Mouse (Mus musculus) hindbrain, embryonic 15.5 days (tissue): Measurements from ENCODE around the gene Fam177a. TPM values are rescaled to one million over a fixed set of nuclear protein-coding genes. Genes with fewer than 3 reads are reported as not detected.
A peak's percentile ranks its signal among the peaks of the same experiment; 100 is the strongest.
"Not testable (repeated sequence)": the region's sequence is repeated elsewhere in the genome, so short reads cannot be mapped to it uniquely, and the experiment has no call there.

Experiments used
- ATAC-seq: fragments of 200-750 bp; cut with Nextera tagmentation; 2 replicates; pipeline ENCODE4 v1.8.0; 2017; ENCODE audit warnings: low read depth, moderate number of reproducible peaks, moderate TSS enrichment; ENCODE audit not compliant: low FRiP score
- H3K27ac ChIP-seq: fragments of 300-500 bp; sonication (generic); replicated peaks from 2 replicates; pipeline ENCODE4 v1.5.1; 2015; ENCODE audit warnings: mild to moderate bottlenecking, inconsistent platforms
- H3K27me3 ChIP-seq: fragments of 300-500 bp; sonication (generic); 2 replicates; pipeline ENCODE4 v1.6.1; 2015; ENCODE audit warnings: control low read depth, inconsistent platforms
- H3K36me3 ChIP-seq: fragments of 300-500 bp; sonication (generic); 2 replicates; pipeline ENCODE4 v1.6.1; 2015; ENCODE audit warnings: control low read depth, inconsistent platforms
- H3K4me1 ChIP-seq: fragments of 300-500 bp; sonication (generic); replicated peaks from 2 replicates; pipeline ENCODE4 v1.6.1; 2015; ENCODE audit warnings: control low read depth, inconsistent platforms
- H3K4me2 ChIP-seq: fragments of 300-500 bp; sonication (generic); 2 replicates; pipeline ENCODE4 v1.6.1; 2015; ENCODE audit warnings: moderate library complexity, mild to moderate bottlenecking, inconsistent platforms
- H3K4me3 ChIP-seq: fragments of 300-500 bp; sonication (generic); 2 replicates; pipeline ENCODE4 v1.5.1; 2015; ENCODE audit warnings: mild to moderate bottlenecking, inconsistent platforms
- H3K9ac ChIP-seq: fragments of 300-500 bp; sonication (generic); 2 replicates; pipeline ENCODE4 v1.6.1; 2015; ENCODE audit warnings: inconsistent platforms
- H3K9me3 ChIP-seq: fragments of 300-500 bp; sonication (generic); 2 replicates; pipeline ENCODE4 v1.6.1; 2016; ENCODE audit warnings: control low read depth, inconsistent platforms
- WGBS: fragments of 180-500 bp; shearing (Covaris S2); methylation state at CpG from one replicate; pipeline ENCODE4 v1.1.7; 2015; 5-methylcytosine and 5-hydroxymethylcytosine counted together
- polyA plus RNA-seq: library from polyadenylated mRNA; unstranded; fragments of >200 nt; fragmentation: Nextera tagmentation; extraction: Ambion mirVana; gene quantifications from 2 replicates; pipeline ENCODE4 v1.2.1, GENCODE M21; 2015

Fam177a gene
- polyA plus RNA-seq: 69.0 and 71.0 TPM in 2 replicates

DNA sequence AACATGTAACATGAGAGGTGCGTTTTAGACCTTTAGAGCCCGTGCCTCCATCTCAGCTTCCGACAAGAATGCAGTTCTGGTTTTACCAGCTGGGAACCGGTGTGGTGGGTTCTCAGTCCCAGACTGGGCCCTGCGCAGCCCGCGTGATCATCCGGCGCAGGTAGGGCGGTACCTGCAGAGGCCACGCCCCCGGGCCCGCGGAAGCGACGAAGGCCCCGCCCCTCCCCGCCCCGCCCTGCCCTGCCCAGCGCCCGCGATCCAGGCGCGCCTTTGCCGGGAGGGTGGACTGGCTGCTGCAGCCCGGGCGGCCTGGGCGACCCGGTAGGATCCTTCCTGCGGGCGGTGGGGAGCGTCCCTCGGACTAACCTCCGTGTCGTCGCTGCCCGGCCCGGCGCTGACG, at the start of gene Fam177a:
Gene Fam177a (plus strand): TSS at position 228 of the 400 bp plus-strand sequence.
- not testable (repeated sequence) for H3K4me2 ChIP-seq, H3K4me3 ChIP-seq, H3K27me3 ChIP-seq, H3K4me1 ChIP-seq, H3K9ac ChIP-seq, H3K36me3 ChIP-seq, H3K9me3 ChIP-seq, H3K27ac ChIP-seq
- WGBS: no CpG with 5 or more reads among the region's 40 CpGs
- peak; percentile 98 for ATAC-seq

DNA sequence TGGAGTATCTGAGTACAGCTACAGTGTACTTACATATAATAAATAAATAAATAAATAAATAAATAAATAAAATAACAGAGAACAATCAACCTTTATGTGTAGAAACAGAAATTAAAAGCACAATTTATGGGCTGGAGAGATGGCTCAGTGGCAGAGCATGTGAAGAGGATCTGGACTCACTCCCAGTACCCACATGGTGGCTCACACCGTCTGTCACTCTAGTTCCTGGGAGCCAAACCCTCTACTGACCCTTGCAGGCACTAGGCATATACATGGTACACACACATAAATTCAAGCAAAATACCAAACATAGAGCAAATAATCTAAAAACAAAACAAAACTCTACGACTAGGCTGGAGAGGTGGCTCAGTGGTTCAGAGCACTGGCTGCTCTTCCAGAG, 49.0 kb upstream of the Fam177a start:
- H3K4me3 ChIP-seq: no peak overlapping the region
- H3K4me1 ChIP-seq: peaks cover 13% of the 10 kb centered on the region
- WGBS: 93% methylated on average over 2 of the region's 2 CpGs
- no peaks in the 10 kb centered on the region for H3K27me3 ChIP-seq
- no peak overlapping the region for H3K4me2 ChIP-seq
- H3K36me3 ChIP-seq: no peaks in the 10 kb centered on the region
- no peak overlapping the region for H3K27ac ChIP-seq
- no peak for ATAC-seq
- no peaks in the 10 kb centered on the region for H3K9me3 ChIP-seq
- H3K9ac ChIP-seq: no peak overlapping the region

- H3K9ac ChIP-seq, ATAC-seq, H3K27me3 ChIP-seq, H3K4me3 ChIP-seq, H3K27ac ChIP-seq, H3K9me3 ChIP-seq, H3K36me3 ChIP-seq: not testable (repeated sequence)
- WGBS: 56% methylated on average over 2 of the region's 2 CpGs
- H3K4me2 ChIP-seq: 0 out of 2 replicates have a peak overlapping the region, but pooled peaks have one; percentile 64
- peaks cover 13% of the 10 kb centered on the region for H3K4me1 ChIP-seq
Observed at GRCm38 (mm10) chr12:55078706-55079105, 45.6 kb upstream of the Fam177a start.

- WGBS: under 1% methylated on average over 60 of the region's 60 CpGs
- peak within 1 kb of the TSS; percentile 90 for H3K27ac ChIP-seq
- H3K9ac ChIP-seq: peak within 1 kb of the TSS; percentile 80
- H3K27me3 ChIP-seq, H3K36me3 ChIP-seq, H3K9me3 ChIP-seq: not testable (repeated sequence)
- ATAC-seq: peak; percentile 99
- peak within 1 kb of the TSS; percentile 64 for H3K4me2 ChIP-seq
- peaks cover 13% of the 10 kb centered on the region for H3K4me1 ChIP-seq
- peak within 1 kb of the TSS; percentile 85 for H3K4me3 ChIP-seq
Observed at GRCm38 (mm10) chr12:55079726-55080600, 44.3 kb upstream of the Fam177a start, which contains the start of the genes 2700097O09Rik and Srp54a. Gene 2700097O09Rik (minus strand): TSS chr12:55080110. Gene Srp54a (plus strand): TSS chr12:55080262.

GRCm38 (mm10) chr12:55080601-55080942, 43.7 kb upstream of the Fam177a start:
- H3K27ac ChIP-seq: peak overlapping the region; percentile 90
- H3K4me2 ChIP-seq: peak overlapping the region; percentile 56
- H3K4me1 ChIP-seq: peaks cover 13% of the 10 kb centered on the region
- not testable (repeated sequence) for H3K9me3 ChIP-seq, H3K36me3 ChIP-seq, H3K27me3 ChIP-seq
- 0% methylated on average over 25 of the region's 25 CpGs for WGBS
- peak; percentile 72; the same call in 1 of the 2 replicates for ATAC-seq
- peak overlapping the region; percentile 80 for H3K9ac ChIP-seq
- H3K4me3 ChIP-seq: peak overlapping the region; percentile 85

DNA sequence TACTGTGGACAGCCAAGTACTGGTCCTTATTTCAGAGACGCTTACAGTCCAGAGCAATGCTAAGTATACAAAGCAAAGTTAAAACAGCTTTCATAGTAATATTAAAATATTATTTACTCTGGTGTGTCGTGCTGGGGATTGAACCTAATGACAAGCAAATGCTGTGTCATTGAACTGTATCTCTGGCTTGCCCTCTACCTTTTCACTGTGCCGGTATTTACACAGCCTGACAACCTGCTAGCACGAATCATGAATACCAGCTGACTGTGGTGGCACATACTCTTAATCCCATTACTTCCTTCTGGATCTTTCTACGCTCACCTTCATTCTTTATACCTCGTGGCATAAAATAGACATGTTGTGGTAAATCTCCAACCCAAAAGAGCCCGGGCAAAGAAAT, 32.1 kb upstream of the Fam177a start:
- ATAC-seq: not testable (repeated sequence)

GRCm38 (mm10) chr12:55112616-55113015, 11.7 kb upstream of the Fam177a start:
- H3K4me3 ChIP-seq, H3K9me3 ChIP-seq, H3K27ac ChIP-seq, H3K27me3 ChIP-seq, H3K36me3 ChIP-seq, H3K4me2 ChIP-seq, H3K4me1 ChIP-seq, ATAC-seq, H3K9ac ChIP-seq: not testable (repeated sequence)
- no CpG with 5 or more reads among the region's 7 CpGs for WGBS

More for the DNA sequence above, 32.1 kb upstream of the Fam177a start:
- H3K27ac ChIP-seq, H3K4me3 ChIP-seq, H3K36me3 ChIP-seq, H3K9ac ChIP-seq, H3K9me3 ChIP-seq, H3K27me3 ChIP-seq, H3K4me1 ChIP-seq, H3K4me2 ChIP-seq: not testable (repeated sequence)
- 88% methylated on average over 1 of the region's 7 CpGs for WGBS

GRCm38 (mm10) chr12:55124731-55125130, 462 bp downstream of the Fam177a start:
- not testable (repeated sequence) for H3K9me3 ChIP-seq, H3K9ac ChIP-seq, H3K4me2 ChIP-seq, H3K4me1 ChIP-seq, H3K4me3 ChIP-seq, H3K36me3 ChIP-seq, H3K27me3 ChIP-seq, H3K27ac ChIP-seq
- no CpG with 5 or more reads among the region's 18 CpGs for WGBS
- peak; percentile 50 for ATAC-seq

GRCm38 (mm10) chr12:55135540-55135939, 11.3 kb downstream of the Fam177a start:
- not testable (repeated sequence) for ATAC-seq, H3K27ac ChIP-seq, H3K4me3 ChIP-seq, H3K27me3 ChIP-seq, H3K9me3 ChIP-seq, H3K9ac ChIP-seq, H3K36me3 ChIP-seq, H3K4me1 ChIP-seq, H3K4me2 ChIP-seq
- no CpG with 5 or more reads among the region's 6 CpGs for WGBS

GRCm38 (mm10) chr12:55137859-55138258, 13.6 kb downstream of the Fam177a start:
- not testable (repeated sequence) for H3K36me3 ChIP-seq, H3K4me3 ChIP-seq, ATAC-seq, H3K4me1 ChIP-seq, H3K4me2 ChIP-seq, H3K27me3 ChIP-seq, H3K9ac ChIP-seq, H3K27ac ChIP-seq, H3K9me3 ChIP-seq
- WGBS: no CpG with 5 or more reads among the region's 6 CpGs

DNA sequence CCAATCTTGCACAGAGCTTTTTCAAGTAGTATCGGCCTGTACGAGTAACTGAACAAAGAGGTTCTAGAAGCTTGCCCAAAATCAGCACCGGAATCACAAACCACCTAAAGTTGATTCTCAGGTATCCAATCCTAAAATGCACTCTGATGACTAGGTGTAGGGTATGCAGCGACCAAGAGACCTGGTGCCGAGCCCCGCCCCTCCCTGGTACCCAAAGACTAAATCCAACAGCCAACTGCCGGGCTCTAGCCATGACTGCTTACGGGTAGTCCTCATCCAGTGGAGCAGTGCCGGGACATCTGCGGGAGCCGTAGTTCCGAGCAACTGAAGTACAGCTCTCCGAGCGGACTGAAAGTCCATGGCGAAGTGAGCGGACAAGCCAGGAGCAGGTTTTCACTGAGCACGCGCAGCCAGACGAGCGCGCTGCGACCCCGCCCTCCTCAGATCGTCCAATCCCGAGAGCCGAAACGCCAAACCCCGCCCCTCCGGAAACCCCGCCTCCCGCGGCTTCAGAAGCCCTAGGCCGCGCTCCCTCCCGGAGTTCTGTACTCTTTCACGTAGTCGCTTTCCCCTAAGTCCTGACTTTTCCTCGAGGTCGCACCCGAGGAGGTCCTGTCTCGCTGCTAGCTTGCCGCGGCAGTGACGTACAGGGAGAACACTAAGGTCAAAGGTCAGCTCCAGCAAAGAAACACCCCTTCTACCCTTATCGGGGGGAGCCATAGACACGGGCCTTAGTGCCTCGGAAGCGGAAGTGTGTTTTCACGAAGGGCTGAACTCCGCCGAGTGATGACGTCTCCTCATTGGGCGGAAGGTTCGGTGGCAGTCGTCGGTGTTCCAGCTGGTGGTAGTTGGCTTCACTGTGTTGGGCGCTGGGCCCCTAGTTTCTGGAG, 30.5 kb downstream of the Fam177a start, which contains the start of gene Srp54b:
Gene Srp54b (plus strand): TSS at position 546 of the 890 bp plus-strand sequence.
- Histone ChIP-seq H3K4me3 (peak within 1 kb of the TSS; percentile 29), H3K4me2 (0 out of 2 replicates have a peak within 1 kb of the TSS, but pooled peaks have one; percentile 21)
- H3K9ac ChIP-seq, H3K36me3 ChIP-seq, H3K27ac ChIP-seq, H3K27me3 ChIP-seq, H3K9me3 ChIP-seq, H3K4me1 ChIP-seq: not testable (repeated sequence)
- no CpG with 5 or more reads among the region's 57 CpGs for WGBS
- ATAC-seq: peak; percentile 99

DNA sequence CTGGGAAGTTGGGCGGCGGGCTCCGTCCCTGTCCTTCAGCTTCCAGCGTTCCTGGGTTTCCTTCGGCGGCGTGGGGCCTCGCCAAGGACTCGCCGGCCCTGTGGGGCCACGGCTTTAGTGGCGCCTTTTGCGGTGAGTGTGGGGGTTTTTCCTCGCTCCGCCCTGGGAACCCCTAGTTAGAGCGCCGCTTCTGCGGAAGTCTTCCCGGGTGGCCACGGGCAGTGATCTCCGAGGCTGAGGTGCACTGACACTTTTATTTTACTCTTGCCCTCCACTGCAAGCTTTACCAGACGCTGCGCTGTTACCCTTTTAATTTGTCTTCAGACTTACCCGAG, 31.1 kb downstream of the Fam177a start:
- Histone ChIP-seq H3K4me3 (peak overlapping the region; percentile 29), H3K4me2 (0 out of 2 replicates have a peak overlapping the region, but pooled peaks have one; percentile 21)
- H3K9me3 ChIP-seq, H3K4me1 ChIP-seq, H3K27ac ChIP-seq, H3K9ac ChIP-seq, H3K27me3 ChIP-seq, H3K36me3 ChIP-seq: not testable (repeated sequence)
- 0% methylated on average over 11 of the region's 24 CpGs for WGBS
- ATAC-seq: peak; percentile 55
